ENCODE assay signal across 8 mouse cellular contexts in the genomic region with DNA sequence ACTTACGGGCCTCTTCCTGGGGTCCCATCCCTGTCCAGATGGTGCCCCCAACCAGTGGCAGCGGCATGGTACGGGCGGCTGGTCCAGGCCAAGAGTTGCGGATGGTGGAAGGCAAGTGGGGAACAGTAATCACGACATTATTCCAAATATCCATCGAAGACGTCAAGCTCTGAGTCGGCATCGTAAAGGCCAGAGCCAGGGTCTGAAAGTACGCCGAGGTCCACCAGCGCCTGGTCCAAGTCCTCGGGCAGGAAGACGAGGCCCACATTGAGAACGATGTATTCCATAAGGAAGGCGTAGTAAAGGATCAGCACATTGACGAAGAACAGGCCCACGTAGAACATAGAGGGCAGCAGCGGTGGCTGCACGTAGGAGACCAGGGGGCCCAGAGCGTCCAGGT. TPM values are rescaled to one million over a fixed set of nuclear protein-coding genes. Genes with fewer than 3 reads are reported as not detected.
DNase-seq lines count a peak whose midpoint lies in the region; ATAC-seq lines count a peak whose summit lies in the region.

No protein-coding gene starts in this region.

- whole genome bisulfite sequencing in hindbrain, embryonic 11.5 days, result 4% methylated on average over 22 of the region's 22 CpGs
- WGBS in liver, embryonic 15.5 days (ENCODE audit: insufficient replicate concordance), result 12% methylated on average over 22 of the region's 22 CpGs
- WGBS in stomach, embryonic 14.5 days, result 2% methylated on average over 22 of the region's 22 CpGs

- peak overlapping the region; percentile 79 for H3K9ac ChIP-seq in hindbrain, embryonic 11.5 days (ENCODE audit: low read depth, low read length)
- H3K9ac ChIP-seq in liver, embryonic 15.5 days, result peak overlapping the region; percentile 78
- H3K9ac ChIP-seq in stomach, embryonic 14.5 days (replicated peaks; ENCODE audit: low read depth, low read length), result peak overlapping the region; percentile 89

- no peaks in the 10 kb centered on the region for H3K36me3 ChIP-seq in hindbrain, embryonic 11.5 days (ENCODE audit: control insufficient read depth, insufficient read depth, low read length)
- no peaks in the 10 kb centered on the region for H3K36me3 ChIP-seq in liver, embryonic 15.5 days (replicated peaks)
- no peaks in the 10 kb centered on the region for H3K36me3 ChIP-seq in stomach, embryonic 14.5 days (ENCODE audit: control insufficient read depth, insufficient read depth, low read length)

- H3K27me3 ChIP-seq in hindbrain, embryonic 11.5 days (ENCODE audit: control insufficient read depth, insufficient read depth, low read length), result no peaks in the 10 kb centered on the region
- no peaks in the 10 kb centered on the region for H3K27me3 ChIP-seq in liver, embryonic 15.5 days
- H3K27me3 ChIP-seq in stomach, embryonic 14.5 days (ENCODE audit: control insufficient read depth, insufficient read depth, low read length), result no peaks in the 10 kb centered on the region

- H3K4me3 ChIP-seq in hindbrain, embryonic 11.5 days (ENCODE audit: low read depth, low read length), result peak overlapping the region; percentile 69
- peak overlapping the region; percentile 77 for H3K4me3 ChIP-seq in liver, embryonic 15.5 days (replicated peaks)
- peak overlapping the region; percentile 72 for H3K4me3 ChIP-seq in stomach, embryonic 14.5 days (ENCODE audit: low read depth, low read length)

- peak; percentile 31 for ATAC-seq in hindbrain, embryonic 11.5 days (ENCODE audit: low FRiP score)
- no peak for ATAC-seq in liver, embryonic 15.5 days (ENCODE audit: insufficient read depth)
- ATAC-seq in stomach, embryonic 14.5 days (ENCODE audit: insufficient number of reproducible peaks, insufficient read depth, low FRiP score, low read depth), result no peak

- H3K4me2 ChIP-seq in hindbrain, embryonic 11.5 days (replicated peaks; ENCODE audit: low read depth, low read length), result peak overlapping the region; percentile 79
- peak overlapping the region; percentile 100 for H3K4me2 ChIP-seq in liver, embryonic 15.5 days
- peak overlapping the region; percentile 98 for H3K4me2 ChIP-seq in stomach, embryonic 14.5 days (replicated peaks; ENCODE audit: low read depth, low read length)

- peak overlapping the region; percentile 77; the same call in 1 of the 2 replicates for H3K27ac ChIP-seq in hindbrain, embryonic 11.5 days (ENCODE audit: low read depth, low read length)
- peak overlapping the region; percentile 42; the same call in 1 of the 2 replicates for H3K27ac ChIP-seq in liver, embryonic 15.5 days (replicated peaks)
- peak overlapping the region; percentile 83 for H3K27ac ChIP-seq in stomach, embryonic 14.5 days (ENCODE audit: low read length)

- no peaks in the 10 kb centered on the region for H3K9me3 ChIP-seq in hindbrain, embryonic 11.5 days (ENCODE audit: control insufficient read depth, low read length)
- H3K9me3 ChIP-seq in liver, embryonic 15.5 days (replicated peaks), result no peaks in the 10 kb centered on the region
- no peaks in the 10 kb centered on the region for H3K9me3 ChIP-seq in stomach, embryonic 14.5 days (ENCODE audit: control insufficient read depth, low read depth, low read length)

- peak; percentile 51 for DNase-seq in embryo, embryonic 10 days (ENCODE audit: low spot score)
- DNase-seq in embryo, embryonic 9.5 days (ENCODE audit: extremely low spot score), result no peak
- peak; percentile 55 for DNase-seq in 3134 (ENCODE audit: extremely low read depth, insufficient read length, low spot score)
- peak; percentile 40 for DNase-seq in embryo, embryonic 10.5 days (ENCODE audit: low spot score)
- peak; percentile 45 for DNase-seq in hindbrain, embryonic 11.5 days (ENCODE audit: low spot score)
- DNase-seq in natural killer cell, adult 2 months (ENCODE audit: low spot score in 2 of 2), result no peak

- H3K4me1 ChIP-seq in hindbrain, embryonic 11.5 days (replicated peaks; ENCODE audit: control insufficient read depth, insufficient read depth, low read length), result peaks cover 10% of the 10 kb centered on the region
- H3K4me1 ChIP-seq in liver, embryonic 15.5 days (replicated peaks), result peaks cover 48% of the 10 kb centered on the region
- H3K4me1 ChIP-seq in stomach, embryonic 14.5 days (ENCODE audit: control insufficient read depth, insufficient read depth, low read length), result peaks cover 29% of the 10 kb centered on the region

RNA-seq across cellular contexts. Expression of a gene that starts 0.6 kb away (rescaled TPM):
- polyA plus RNA-seq in hindbrain, embryonic 11.5 days (2014; fragmentation: Nextera tagmentation; extraction: Ambion mirVana), result 21.9 and 23.2 TPM in 2 replicates
- polyA plus RNA-seq in liver, embryonic 15.5 days (2015; fragmentation: Nextera tagmentation; extraction: Ambion mirVana), result 3.2 and 4.4 TPM in 2 replicates
- polyA plus RNA-seq in stomach, embryonic 14.5 days (2014; fragmentation: Nextera tagmentation; extraction: Ambion mirVana), result 25.9 and 28.6 TPM in 2 replicates

RNA-seq across cellular contexts. Expression of a gene that starts 2.9 kb away (rescaled TPM):
- polyA plus RNA-seq in hindbrain, embryonic 11.5 days (2014; fragmentation: Nextera tagmentation; extraction: Ambion mirVana), result 47.5 and 55.7 TPM in 2 replicates
- polyA plus RNA-seq in liver, embryonic 15.5 days (2015; fragmentation: Nextera tagmentation; extraction: Ambion mirVana), result 9.9 and 10.9 TPM in 2 replicates
- 36.1 and 38.9 TPM in 2 replicates for polyA plus RNA-seq in stomach, embryonic 14.5 days (2014; fragmentation: Nextera tagmentation; extraction: Ambion mirVana)

Comparison
In these comparisons a context has a peak if more than half of its experiments do, and no peak if none do; other contexts are left out.
1. DNase-seq: peak in embryo, embryonic 10 days (single experiment), 3134 (single experiment), embryo, embryonic 10.5 days (single experiment) and hindbrain, embryonic 11.5 days (single experiment); none in embryo, embryonic 9.5 days (single experiment) and natural killer cell, adult 2 months (0 of 2).
2. Peak in every context shown above with its lines, with median percentiles within 50 percentile points of each other: H3K27ac ChIP-seq, H3K4me2 ChIP-seq, H3K4me3 ChIP-seq and H3K9ac ChIP-seq.